Mouse (Mus musculus): Measurements from ENCODE around the gene Nmbr. TPM values are rescaled to one million over a fixed set of nuclear protein-coding genes. Genes with fewer than 3 reads are reported as not detected.

Gene Nmbr
- polyA plus RNA-seq, 1 experiment from 2014 or later: 0.26 TPM

Other genes starting within 250 kb of the Nmbr start
- gene Adgrg6, start 159.9 kb upstream of the Nmbr start, polyA plus RNA-seq (2015; fragmentation: Nextera tagmentation; extraction: Ambion mirVana): 8.6 and 10.3 TPM in 2 replicates
- 69.9 and 83.0 TPM in 2 replicates for gene Vta1, start within 50 bp of the Nmbr start, polyA plus RNA-seq (2015; fragmentation: Nextera tagmentation; extraction: Ambion mirVana)
- not detected in 2 replicates for gene Gje1, start 12.6 kb downstream of the Nmbr start, polyA plus RNA-seq (2015; fragmentation: Nextera tagmentation; extraction: Ambion mirVana)

Data from heart, embryonic 16.5 days (tissue).